Mouse (Mus musculus) liver, postnatal 0 days (tissue): ENCODE measurements at regions not wholly inside any gene's neighbourhood (a gene's known extent, or its start where the extent isn't known, plus 50 kb on each side); places are given as distances from the start of the nearest gene placed in this dataset.

Experiments used
- ATAC-seq: fragments of 200-750 bp; cut with Nextera tagmentation; 2 replicates; pipeline ENCODE4 v1.8.0; 2017; ENCODE audit warnings: mild to moderate bottlenecking, moderate library complexity
- DNase-seq: peaks from one replicate; pipeline ENCODE4 v3.0.0-alpha.2; 2016
- H3K27ac ChIP-seq: fragments of 300-500 bp; sonication (generic); 2 replicates; pipeline ENCODE4 v1.5.1; 2014; ENCODE audit warnings: antibody characterized with exemption, moderate library complexity, mild to moderate bottlenecking, low read depth
- H3K27me3 ChIP-seq: fragments of 300-500 bp; sonication (generic); 2 replicates; pipeline ENCODE4 v1.6.1; 2014; ENCODE audit warnings: low read length, control low read depth, mixed read lengths; ENCODE audit not compliant: insufficient read depth
- H3K36me3 ChIP-seq: fragments of 300-500 bp; sonication (generic); replicated peaks from 2 replicates; pipeline ENCODE4 v1.6.1; 2014; ENCODE audit warnings: mild to moderate bottlenecking, control low read depth, low read length, moderate library complexity, mixed read lengths; ENCODE audit not compliant: insufficient read depth
- H3K4me1 ChIP-seq: fragments of 300-500 bp; sonication (generic); 2 replicates; pipeline ENCODE4 v1.6.1; 2014; ENCODE audit warnings: antibody characterized with exemption, mild to moderate bottlenecking, control low read depth; ENCODE audit not compliant: insufficient read depth
- H3K4me2 ChIP-seq: fragments of 300-500 bp; sonication (generic); 2 replicates; pipeline ENCODE4 v1.6.1; 2014; ENCODE audit warnings: low read depth, mild to moderate bottlenecking, low read length, moderate library complexity, mixed read lengths
- H3K4me3 ChIP-seq: fragments of 300-500 bp; sonication (generic); 2 replicates; pipeline ENCODE4 v1.5.1; 2014; ENCODE audit warnings: low read depth, low read length
- H3K9ac ChIP-seq: fragments of 300-500 bp; sonication (generic); replicated peaks from 2 replicates; pipeline ENCODE4 v1.6.1; 2014; ENCODE audit warnings: mild to moderate bottlenecking, moderate library complexity
- H3K9me3 ChIP-seq: fragments of 300-500 bp; sonication (generic); 2 replicates; pipeline ENCODE4 v1.6.1; 2016; ENCODE audit warnings: mild to moderate bottlenecking, control low read depth, low read length, mixed read lengths
- CTCF ChIP-seq: sonication (generic); IDR thresholded peaks from 2 replicates; pipeline ENCODE4 v1.5.1; 2016; ENCODE audit warnings: antibody characterized with exemption, low read depth
- EP300 ChIP-seq: IDR thresholded peaks from 2 replicates; pipeline ENCODE4 v1.6.1; 2016; ENCODE audit warnings: antibody characterized with exemption, low read depth, mild to moderate bottlenecking
- WGBS: fragments of 180-500 bp; shearing (Covaris S2); extraction: QIAGEN DNeasy Blood & Tissue Kit; methylation state at CpG from one replicate; pipeline ENCODE4 v1.1.7; 2014; ENCODE audit not compliant: insufficient replicate concordance; 5-methylcytosine and 5-hydroxymethylcytosine counted together

DNA sequence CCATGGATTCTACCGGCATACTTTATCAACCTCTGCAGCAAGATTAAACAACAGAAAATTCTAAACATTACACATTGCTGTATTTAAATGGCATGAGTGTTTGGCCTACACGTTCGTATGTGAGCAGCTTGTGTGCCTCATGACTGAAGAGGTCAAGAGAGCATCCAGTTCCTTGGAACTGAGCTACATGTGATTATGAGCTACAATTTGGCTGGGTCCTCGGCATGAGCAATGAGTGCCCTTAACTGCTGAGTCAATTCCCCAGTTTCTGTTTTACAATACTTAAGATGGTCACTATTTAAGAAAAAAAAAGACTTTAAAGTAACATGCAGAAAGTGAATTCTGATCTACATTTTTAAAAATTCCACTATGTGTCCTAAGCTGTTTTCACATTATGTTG lies 338.4 kb upstream of the Gpc6 start:
- Histone ChIP-seq H3K36me3 (no peaks in the 10 kb centered on the region), H3K27me3 (no peaks in the 10 kb centered on the region), H3K9ac (no peak overlapping the region), H3K9me3 (no peaks in the 10 kb centered on the region), H3K4me3 (no peak overlapping the region), H3K27ac (no peak overlapping the region), H3K4me1 (no peaks in the 10 kb centered on the region), H3K4me2 (no peak overlapping the region)
- DNase-seq (no peak), ATAC-seq (no peak)
- 64% methylated on average over 4 of the region's 4 CpGs for WGBS
- TF ChIP-seq EP300 = no peak
- TF ChIP-seq CTCF = no peak

DNA sequence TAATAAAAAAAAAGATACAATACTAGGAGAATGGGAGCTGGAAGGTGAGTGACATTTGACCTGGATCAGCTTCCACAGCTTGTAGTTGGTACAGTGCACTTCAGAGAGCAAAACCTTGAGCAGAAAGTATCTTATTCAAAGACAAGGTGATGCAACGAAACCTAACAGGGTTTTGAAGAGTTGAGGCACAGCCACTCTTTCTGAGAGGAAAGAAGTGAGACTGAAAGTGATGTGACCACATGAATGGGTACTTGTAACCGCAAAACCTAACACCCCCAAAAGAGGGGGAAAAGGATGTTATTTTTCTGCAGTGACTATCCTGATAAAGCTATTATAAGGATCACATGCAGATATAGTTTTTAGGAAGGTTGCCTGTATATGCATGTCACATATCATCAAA lies 335.6 kb upstream of the Gpc6 start:
- Histone ChIP-seq H3K4me2 (no peak overlapping the region), H3K9me3 (no peaks in the 10 kb centered on the region), H3K27ac (no peak overlapping the region), H3K4me3 (no peak overlapping the region), H3K4me1 (no peaks in the 10 kb centered on the region), H3K27me3 (no peaks in the 10 kb centered on the region), H3K9ac (no peak overlapping the region), H3K36me3 (no peaks in the 10 kb centered on the region)
- no peak for TF ChIP-seq EP300
- no peak for TF ChIP-seq CTCF
- ATAC-seq (no peak), DNase-seq (no peak)
- 70% methylated on average over 2 of the region's 2 CpGs for WGBS

DNA sequence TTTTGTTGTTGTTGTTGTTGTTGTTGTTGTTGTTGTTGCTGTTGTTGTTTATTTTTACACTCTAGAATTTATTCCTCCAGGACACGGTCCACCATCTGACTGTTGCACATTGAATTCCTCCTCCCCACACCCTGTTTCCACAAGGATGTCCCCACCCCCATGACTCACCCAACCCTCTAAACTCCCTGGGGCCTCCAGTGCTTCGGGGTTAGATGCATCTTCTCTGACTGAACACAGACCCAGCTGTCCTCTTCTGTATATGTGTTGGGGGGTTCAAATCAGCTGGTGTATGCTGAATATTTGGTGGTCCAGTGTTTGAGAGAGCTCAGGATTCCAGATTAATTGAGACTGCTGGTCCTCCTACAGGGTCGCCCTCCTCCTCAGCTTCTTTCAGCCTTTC lies 335.0 kb upstream of the Gpc6 start:
- WGBS = 74% methylated on average over 3 of the region's 3 CpGs
- ATAC-seq (no peak), DNase-seq (no peak)
- Histone ChIP-seq H3K36me3 (no peaks in the 10 kb centered on the region), H3K4me1 (no peaks in the 10 kb centered on the region), H3K9me3 (no peaks in the 10 kb centered on the region), H3K27ac (no peak overlapping the region), H3K4me2 (no peak overlapping the region), H3K27me3 (no peaks in the 10 kb centered on the region), H3K4me3 (no peak overlapping the region), H3K9ac (no peak overlapping the region)
- TF ChIP-seq EP300 (no peak), CTCF (no peak)

DNA sequence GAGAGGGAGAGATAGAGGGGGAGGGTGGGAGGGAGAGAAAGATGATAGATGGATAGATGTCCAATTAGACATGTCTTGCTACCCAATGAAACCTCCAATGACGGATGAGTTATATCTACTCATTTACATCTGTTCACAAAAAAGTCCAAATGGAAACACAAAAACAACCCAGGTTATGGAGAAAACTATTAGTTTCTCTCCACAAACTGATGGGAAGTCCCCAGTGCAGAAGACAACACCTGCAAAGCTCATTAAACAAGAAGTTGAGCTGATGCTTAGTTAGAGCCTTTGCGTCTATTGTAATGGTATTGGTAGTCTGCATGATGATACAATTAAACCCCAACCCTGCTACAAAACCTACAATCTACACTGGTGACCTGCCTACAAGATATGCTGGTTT lies 317.0 kb upstream of the Gpc6 start:
- no peak overlapping the region for H3K27ac ChIP-seq
- no peaks in the 10 kb centered on the region for H3K4me1 ChIP-seq
- no peak for TF ChIP-seq CTCF
- no peak for TF ChIP-seq EP300
- H3K36me3 ChIP-seq = no peaks in the 10 kb centered on the region
- no peak overlapping the region for H3K4me3 ChIP-seq
- H3K4me2 ChIP-seq = no peak overlapping the region
- H3K9ac ChIP-seq = no peak overlapping the region
- WGBS = 78% methylated on average over 2 of the region's 2 CpGs
- DNase-seq (no peak), ATAC-seq (no peak)
- no peaks in the 10 kb centered on the region for H3K9me3 ChIP-seq
- H3K27me3 ChIP-seq = no peaks in the 10 kb centered on the region

DNA sequence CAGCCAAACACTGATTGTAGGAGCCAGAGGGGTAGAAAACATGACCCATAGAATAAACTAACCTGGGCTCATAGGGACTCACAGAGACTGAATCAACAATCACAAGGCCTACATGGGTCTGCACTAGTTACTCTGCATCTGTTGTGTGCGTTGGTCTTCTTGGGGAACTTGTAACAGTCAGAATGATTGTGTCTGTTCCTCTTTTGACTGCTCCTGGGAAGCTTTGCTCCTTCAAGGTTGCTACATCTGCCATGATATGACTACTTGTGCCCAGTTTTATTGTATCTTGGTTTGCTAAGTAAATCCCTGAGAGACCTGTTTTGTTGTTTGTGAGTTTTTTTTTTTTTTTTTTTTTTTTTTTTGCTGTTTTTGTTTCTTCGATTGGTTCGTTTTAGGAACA lies 313.9 kb upstream of the Gpc6 start:
- TF ChIP-seq CTCF (no peak), EP300 (no peak)
- H3K9me3 ChIP-seq = no peaks in the 10 kb centered on the region
- 79% methylated on average over 3 of the region's 3 CpGs for WGBS

DNA sequence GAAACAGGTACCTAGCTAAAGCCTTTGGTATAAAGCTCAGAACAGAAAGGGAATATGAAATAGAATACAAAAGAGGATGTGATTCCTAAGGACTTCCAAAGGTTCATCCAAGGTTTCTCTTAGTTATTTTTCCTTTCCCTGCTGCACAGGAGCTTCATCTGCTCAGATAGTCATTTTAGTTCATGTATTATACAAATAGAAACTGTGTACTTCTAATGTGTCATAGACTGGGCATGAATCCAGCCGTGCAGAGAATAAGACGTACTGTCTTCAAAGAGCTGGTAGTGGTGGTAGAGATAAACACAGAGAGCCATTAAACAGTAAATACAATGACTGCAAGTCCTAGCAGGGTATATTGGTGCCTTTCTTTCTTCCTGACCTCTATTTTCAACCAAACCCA lies 292.9 kb upstream of the Gpc6 start:
- 53% methylated on average over 2 of the region's 2 CpGs for WGBS
- DNase-seq = no peak

More for the DNA sequence above, 313.9 kb upstream of the Gpc6 start:
- Histone ChIP-seq H3K4me1 (no peaks in the 10 kb centered on the region), H3K27ac (no peak overlapping the region), H3K9ac (no peak overlapping the region), H3K4me3 (no peak overlapping the region), H3K36me3 (no peaks in the 10 kb centered on the region), H3K4me2 (no peak overlapping the region), H3K27me3 (no peaks in the 10 kb centered on the region)
- DNase-seq = no peak
- ATAC-seq = no peak

DNA sequence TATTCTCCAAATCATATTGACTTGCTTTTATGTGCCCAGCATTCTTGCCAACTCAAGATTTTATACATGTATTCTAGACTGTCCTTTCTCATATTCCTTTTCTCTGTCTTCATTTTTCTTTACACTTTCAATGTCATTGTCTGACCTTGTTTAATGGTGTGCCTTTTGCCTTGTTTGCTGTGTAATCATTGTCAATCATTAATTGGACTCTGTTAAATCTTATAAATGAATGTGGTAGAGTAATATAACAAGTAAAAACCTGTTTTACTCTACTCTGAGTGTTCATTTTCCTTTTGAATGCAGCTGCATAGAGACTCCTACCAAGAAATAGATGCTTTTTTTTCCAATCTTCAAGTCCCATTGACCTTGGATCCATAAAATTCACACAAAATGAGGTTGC lies 283.0 kb upstream of the Gpc6 start:
- Histone ChIP-seq H3K9me3 (no peaks in the 10 kb centered on the region), H3K4me1 (no peaks in the 10 kb centered on the region), H3K4me2 (no peak overlapping the region), H3K4me3 (no peak overlapping the region), H3K27me3 (no peaks in the 10 kb centered on the region), H3K9ac (no peak overlapping the region), H3K36me3 (no peaks in the 10 kb centered on the region), H3K27ac (no peak overlapping the region)
- ATAC-seq (no peak), DNase-seq (no peak)
- no peak for TF ChIP-seq CTCF
- no peak for TF ChIP-seq EP300

More for the DNA sequence above, 292.9 kb upstream of the Gpc6 start:
- Histone ChIP-seq H3K27me3 (no peaks in the 10 kb centered on the region), H3K4me2 (no peak overlapping the region), H3K27ac (no peak overlapping the region), H3K4me3 (no peak overlapping the region), H3K9me3 (no peaks in the 10 kb centered on the region), H3K36me3 (no peaks in the 10 kb centered on the region), H3K9ac (no peak overlapping the region), H3K4me1 (no peaks in the 10 kb centered on the region)
- ATAC-seq = no peak
- TF ChIP-seq CTCF (no peak), EP300 (no peak)
